Mouse (Mus musculus): ENCODE measurements around the gene Pak7. TPM values are rescaled to one million over a fixed set of nuclear protein-coding genes. Genes with fewer than 3 reads are reported as not detected.

The Pak7 gene
- polyA plus RNA-seq (2014; fragmentation: Illumina TruSeq; extraction: RNeasy Lipid Tissue Mini Kit (QIAGEN cat#74804); ENCODE audit: low read depth, low replicate concordance) = 0.26 TPM

DNA sequence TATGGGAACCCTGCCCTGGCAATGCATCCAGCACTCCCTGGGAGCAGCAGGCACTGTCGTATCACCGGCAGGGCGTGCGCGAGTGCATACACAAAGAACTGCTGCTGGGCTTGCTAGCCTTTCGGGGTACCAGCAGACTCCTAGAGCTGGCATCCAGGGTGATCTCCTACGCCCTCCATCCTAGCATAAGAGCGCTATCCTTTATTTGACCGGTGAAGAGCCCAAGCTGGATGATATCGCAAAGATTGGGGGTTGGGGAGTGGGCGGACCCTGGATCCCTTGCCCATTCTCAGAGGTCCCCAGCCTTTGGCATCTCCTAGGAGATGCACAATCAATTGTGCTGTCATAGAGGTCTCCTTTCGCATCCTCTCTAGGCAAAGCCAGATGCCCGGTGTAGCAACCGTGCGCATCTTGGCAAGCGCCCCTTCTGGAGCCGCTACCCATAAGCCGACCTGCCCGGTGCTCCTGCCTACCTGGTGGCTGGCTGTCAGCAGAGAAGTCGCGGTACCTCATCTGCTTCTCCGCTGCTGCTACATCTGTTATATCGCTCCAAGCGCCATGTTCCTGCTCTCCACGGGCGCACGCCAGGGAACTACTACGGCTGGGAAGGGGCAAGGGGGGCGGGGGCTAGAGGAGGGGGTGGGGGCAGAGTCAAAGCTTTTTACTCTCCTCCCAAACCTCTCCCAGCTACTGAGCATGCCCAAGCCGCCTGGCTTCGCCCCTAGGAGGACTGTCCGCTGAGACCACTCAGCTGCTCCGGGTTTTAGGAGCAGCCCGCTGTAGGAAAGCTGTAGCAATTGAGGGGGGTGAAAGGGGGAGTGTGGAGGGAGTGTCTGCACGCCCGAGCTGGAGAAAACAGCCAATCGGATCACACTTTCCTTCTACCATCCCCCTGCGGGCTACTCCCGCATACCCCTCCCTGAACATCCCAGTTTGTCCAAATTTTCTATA, at the start of gene Pak7:
Pak7 (minus strand) TSS at position 787 of the 951 bp plus-strand sequence.

DNA sequence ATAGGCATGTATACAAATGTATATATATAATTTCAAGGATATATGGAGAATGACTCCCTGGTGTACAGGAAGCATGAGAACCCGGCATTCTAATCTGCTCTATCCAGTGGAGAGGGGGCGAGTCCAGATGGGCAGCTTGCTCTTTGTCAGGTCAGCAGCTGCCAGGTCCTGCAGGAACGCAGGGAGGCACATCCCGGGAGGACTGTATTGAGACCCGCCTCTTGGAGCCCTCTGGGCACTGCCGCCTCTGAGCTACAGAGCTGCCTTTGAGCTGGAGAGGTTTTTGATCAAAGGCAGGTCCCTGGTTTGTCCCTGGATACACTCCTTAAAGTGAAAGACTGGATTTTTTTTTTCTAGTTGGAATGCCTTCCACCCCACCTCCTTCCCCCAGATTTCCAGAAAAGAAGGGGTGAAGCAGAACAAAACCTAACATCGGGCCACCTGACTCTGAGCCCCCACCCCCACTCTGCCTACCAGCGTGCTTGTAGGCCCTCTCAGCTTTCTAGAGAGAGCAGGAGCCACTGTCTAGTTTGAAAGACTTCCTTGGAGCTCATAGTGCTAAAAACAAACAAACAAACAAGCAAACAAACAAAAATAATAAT, 336.0 kb downstream of the Pak7 start, which contains the start of gene Lamp5:
Lamp5 (plus strand) TSS at position 552 of the 602 bp plus-strand sequence.

Other genes with a start within 250 kb of the Pak7 start
- gene Ankef1, start 113.9 kb upstream of the Pak7 start, polyA plus RNA-seq (2014; fragmentation: Illumina TruSeq; extraction: RNeasy Lipid Tissue Mini Kit (QIAGEN cat#74804); ENCODE audit: low read depth, low replicate concordance) = 1.0 TPM

Data from heart, adult 10 weeks (tissue).